Mouse (Mus musculus): Measurements from ENCODE around the gene Csgalnact2. TPM values are rescaled to one million over a fixed set of nuclear protein-coding genes. Genes with fewer than 3 reads are reported as not detected.

The Csgalnact2 gene
- polyA plus RNA-seq, 1 experiment from 2014 or later, result 10.7 TPM

GRCm38 (mm10) chr6:118072176-118072575 is 66.8 kb downstream of the Csgalnact2 start:
- Histone ChIP-seq H3K4me2 (no peak overlapping the region), H3K4me3 (no peak overlapping the region), H3K9me3 (replicated peaks) (no peaks in the 10 kb centered on the region), H3K4me1 (replicated peaks) (peaks cover 19% of the 10 kb centered on the region), H3K27ac (no peak overlapping the region), H3K27me3 (peaks cover 12% of the 10 kb centered on the region; the same call in 1 of the 2 replicates), H3K9ac (no peak overlapping the region), H3K36me3 (no peaks in the 10 kb centered on the region)
- WGBS, result 75% methylated on average over 1 of the region's 1 CpGs
- no peak for ATAC-seq (replicated peaks; ENCODE audit: insufficient number of reproducible peaks, insufficient read depth, low FRiP score, low read depth)

- no peak overlapping the region for H3K9ac ChIP-seq
- no peak overlapping the region for H3K27ac ChIP-seq
- peaks cover 14% of the 10 kb centered on the region; the same call in 1 of the 2 replicates for H3K27me3 ChIP-seq
- H3K36me3 ChIP-seq, result no peaks in the 10 kb centered on the region
- WGBS, result 92% methylated on average over 1 of the region's 3 CpGs
- H3K4me1 ChIP-seq (replicated peaks), result peaks cover 25% of the 10 kb centered on the region
- no peak overlapping the region for H3K4me2 ChIP-seq
- no peaks in the 10 kb centered on the region for H3K9me3 ChIP-seq (replicated peaks)
- H3K4me3 ChIP-seq, result no peak overlapping the region
- no peak for ATAC-seq (replicated peaks; ENCODE audit: insufficient number of reproducible peaks, insufficient read depth, low FRiP score, low read depth)
These were observed 67.5 kb downstream of the Csgalnact2 start for GRCm38 (mm10) chr6:118071416-118071815.

- no peak for ATAC-seq (replicated peaks; ENCODE audit: insufficient number of reproducible peaks, insufficient read depth, low FRiP score, low read depth)
- WGBS, result 82% methylated on average over 4 of the region's 4 CpGs
- Histone ChIP-seq H3K36me3 (no peaks in the 10 kb centered on the region), H3K9me3 (replicated peaks) (no peaks in the 10 kb centered on the region), H3K27ac (no peak overlapping the region), H3K27me3 (peaks cover 16% of the 10 kb centered on the region), H3K4me1 (replicated peaks) (peaks cover 25% of the 10 kb centered on the region), H3K4me3 (no peak overlapping the region), H3K4me2 (no peak overlapping the region), H3K9ac (no peak overlapping the region)
These were observed 68.0 kb downstream of the Csgalnact2 start for GRCm38 (mm10) chr6:118071013-118071350.

- WGBS, result 66% methylated on average over 5 of the region's 5 CpGs
- H3K4me3 ChIP-seq, result no peak overlapping the region
These were observed 68.5 kb downstream of the Csgalnact2 start for GRCm38 (mm10) chr6:118070321-118071012.

GRCm38 (mm10) chr6:118067720-118068119 is 71.2 kb downstream of the Csgalnact2 start:
- no peak overlapping the region for H3K27ac ChIP-seq
- no peaks in the 10 kb centered on the region for H3K9me3 ChIP-seq (replicated peaks)
- H3K4me2 ChIP-seq, result no peak overlapping the region
- H3K27me3 ChIP-seq, result peaks cover 35% of the 10 kb centered on the region
- no peak overlapping the region for H3K4me3 ChIP-seq
- H3K36me3 ChIP-seq, result no peaks in the 10 kb centered on the region
- peaks cover 20% of the 10 kb centered on the region for H3K4me1 ChIP-seq (replicated peaks)
- ATAC-seq (replicated peaks; ENCODE audit: insufficient number of reproducible peaks, insufficient read depth, low FRiP score, low read depth), result no peak
- H3K9ac ChIP-seq, result no peak overlapping the region
- 62% methylated on average over 7 of the region's 7 CpGs for WGBS

More at GRCm38 (mm10) chr6:118070321-118071012, 68.5 kb downstream of the Csgalnact2 start:
- no peaks in the 10 kb centered on the region for H3K9me3 ChIP-seq (replicated peaks)
- H3K9ac ChIP-seq, result no peak overlapping the region
- no peak for ATAC-seq (replicated peaks; ENCODE audit: insufficient number of reproducible peaks, insufficient read depth, low FRiP score, low read depth)
- peaks cover 29% of the 10 kb centered on the region for H3K4me1 ChIP-seq (replicated peaks)
- peaks cover 22% of the 10 kb centered on the region for H3K27me3 ChIP-seq
- H3K36me3 ChIP-seq, result no peaks in the 10 kb centered on the region
- H3K27ac ChIP-seq, result no peak overlapping the region
- no peak overlapping the region for H3K4me2 ChIP-seq

- peak; percentile 71 for ATAC-seq (replicated peaks; ENCODE audit: insufficient number of reproducible peaks, insufficient read depth, low FRiP score, low read depth)
- H3K4me1 ChIP-seq (replicated peaks), result peaks cover 20% of the 10 kb centered on the region
- WGBS, result 2% methylated on average over 40 of the region's 40 CpGs
- peak overlapping the region; percentile 99 for H3K4me2 ChIP-seq
- no peak overlapping the region for H3K27ac ChIP-seq
- H3K9ac ChIP-seq, result peak overlapping the region; percentile 46
- no peaks in the 10 kb centered on the region for H3K9me3 ChIP-seq (replicated peaks)
- peaks cover 35% of the 10 kb centered on the region for H3K27me3 ChIP-seq
- H3K36me3 ChIP-seq, result no peaks in the 10 kb centered on the region
- peak overlapping the region; percentile 55 for H3K4me3 ChIP-seq
These were observed 72.5 kb downstream of the Csgalnact2 start for GRCm38 (mm10) chr6:118066199-118067081.

- peak overlapping the region; percentile 99 for H3K4me2 ChIP-seq
- under 1% methylated on average over 12 of the region's 12 CpGs for WGBS
- H3K9me3 ChIP-seq (replicated peaks), result no peaks in the 10 kb centered on the region
- H3K27ac ChIP-seq, result no peak overlapping the region
- H3K36me3 ChIP-seq, result no peaks in the 10 kb centered on the region
- peak overlapping the region; percentile 55 for H3K4me3 ChIP-seq
- ATAC-seq (replicated peaks; ENCODE audit: insufficient number of reproducible peaks, insufficient read depth, low FRiP score, low read depth), result no peak
- H3K4me1 ChIP-seq (replicated peaks), result peaks cover 20% of the 10 kb centered on the region
- peaks cover 35% of the 10 kb centered on the region for H3K27me3 ChIP-seq
- H3K9ac ChIP-seq, result peak overlapping the region; percentile 46
These were observed 73.1 kb downstream of the Csgalnact2 start for GRCm38 (mm10) chr6:118065837-118066198.

- Histone ChIP-seq H3K4me1 (replicated peaks) (peaks cover 20% of the 10 kb centered on the region), H3K9ac (no peak overlapping the region), H3K27ac (no peak overlapping the region), H3K9me3 (replicated peaks) (no peaks in the 10 kb centered on the region), H3K36me3 (no peaks in the 10 kb centered on the region), H3K4me2 (peak overlapping the region; percentile 99), H3K4me3 (no peak overlapping the region), H3K27me3 (peaks cover 35% of the 10 kb centered on the region)
- WGBS, result 16% methylated on average over 7 of the region's 7 CpGs
- ATAC-seq (replicated peaks; ENCODE audit: insufficient number of reproducible peaks, insufficient read depth, low FRiP score, low read depth), result no peak
These were observed 73.9 kb downstream of the Csgalnact2 start for GRCm38 (mm10) chr6:118064968-118065530.

GRCm38 (mm10) chr6:118063266-118063665 is 75.7 kb downstream of the Csgalnact2 start:
- WGBS, result 63% methylated on average over 5 of the region's 5 CpGs
- no peak for ATAC-seq (replicated peaks; ENCODE audit: insufficient number of reproducible peaks, insufficient read depth, low FRiP score, low read depth)
- Histone ChIP-seq H3K4me2 (no peak overlapping the region), H3K27ac (no peak overlapping the region), H3K9me3 (replicated peaks) (no peaks in the 10 kb centered on the region), H3K27me3 (peaks cover 32% of the 10 kb centered on the region), H3K4me1 (replicated peaks) (peaks cover 20% of the 10 kb centered on the region), H3K36me3 (no peaks in the 10 kb centered on the region), H3K4me3 (no peak overlapping the region), H3K9ac (no peak overlapping the region)

GRCm38 (mm10) chr6:118061266-118061665 is 77.7 kb downstream of the Csgalnact2 start:
- WGBS, result 86% methylated on average over 4 of the region's 4 CpGs
- Histone ChIP-seq H3K4me2 (no peak overlapping the region), H3K9ac (no peak overlapping the region), H3K36me3 (no peaks in the 10 kb centered on the region), H3K9me3 (replicated peaks) (no peaks in the 10 kb centered on the region), H3K27me3 (peaks cover 22% of the 10 kb centered on the region), H3K27ac (no peak overlapping the region), H3K4me3 (no peak overlapping the region), H3K4me1 (replicated peaks) (peaks cover 13% of the 10 kb centered on the region)
- no peak for ATAC-seq (replicated peaks; ENCODE audit: insufficient number of reproducible peaks, insufficient read depth, low FRiP score, low read depth)
